Mouse (Mus musculus) B cell, adult (primary cell): Measurements from ENCODE around the gene Ergic3. TPM values are rescaled to one million over a fixed set of nuclear protein-coding genes. Genes with fewer than 3 reads are reported as not detected.

Experiments
- total RNA-seq: library from RNA; stranded (reverse); gene quantifications from 4 replicates; pipeline ENCODE4 v1.2.4, GENCODE M21; 2023; ENCODE audit not compliant: inconsistent age

Gene Ergic3
- 76.6 to 107 TPM (median 94.4 TPM) in 4 replicates for total RNA-seq

GRCm38 (mm10) chr2:156007888-156008532 lies at the start of gene Ergic3, which contains the start of gene 6430550D23Rik:
TSS of gene Ergic3 (plus strand) at chr2:156008045.
TSS of gene 6430550D23Rik (minus strand) at chr2:156007977.

GRCm38 (mm10) chr2:156052816-156053215 lies 45.0 kb downstream of the Ergic3 start, which contains the start of gene Fer1l4:
TSS of gene Fer1l4 (minus strand) at chr2:156052947.

DNA sequence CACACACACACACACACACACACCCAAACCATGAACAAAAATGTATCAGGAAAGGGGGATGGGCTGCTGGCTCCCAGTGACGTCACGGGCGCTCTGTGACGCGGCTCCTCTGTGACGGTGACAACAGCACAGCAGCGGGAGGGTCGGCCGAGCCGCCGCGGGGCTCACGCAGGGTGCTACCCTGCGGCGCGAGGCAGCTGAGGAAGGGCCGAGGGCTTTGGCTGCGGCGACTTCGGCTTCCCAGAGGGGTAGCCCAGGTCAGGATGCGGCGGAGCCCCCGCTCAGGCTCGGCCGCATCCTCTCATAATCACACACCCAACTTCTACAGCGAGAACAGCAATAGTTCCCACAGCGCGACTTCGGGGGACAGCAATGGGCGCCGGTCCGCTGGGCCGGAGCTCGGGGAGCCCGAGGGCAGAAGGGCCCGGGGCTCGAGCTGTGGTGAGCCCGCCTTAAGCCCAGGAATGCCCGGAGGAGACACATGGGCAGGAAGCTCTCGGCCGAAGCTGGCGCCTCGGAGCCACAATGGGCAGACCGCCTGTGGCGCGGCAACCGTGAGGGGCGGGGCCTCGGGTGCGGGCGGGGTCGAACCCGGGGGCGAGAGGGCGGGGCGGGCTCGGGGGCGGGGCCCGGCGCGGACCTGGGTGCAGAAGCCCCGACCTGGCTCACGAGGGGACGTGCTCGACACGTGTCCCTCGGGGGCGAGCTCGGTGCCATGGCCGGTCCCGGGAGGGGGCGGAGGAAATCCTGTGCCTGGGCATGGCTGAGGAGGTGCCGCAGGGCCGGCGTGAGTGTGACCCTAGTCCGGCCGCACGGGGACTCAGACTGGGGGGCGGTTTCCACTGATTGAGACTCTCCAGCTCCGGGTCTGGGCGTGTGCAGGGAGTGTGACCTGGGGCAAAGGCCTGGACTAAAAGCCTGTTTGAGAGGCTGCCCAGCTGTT lies 57.5 kb downstream of the Ergic3 start, which contains the start of gene Spag4:
Spag4 (plus strand) TSS at position 77 of the 943 bp plus-strand sequence.

Other genes starting within 250 kb of the Ergic3 start
- not detected in 4 replicates for gene Mmp24, start 232.7 kb upstream of the Ergic3 start, total RNA-seq
- gene BC029722, start 188.6 kb upstream of the Ergic3 start, total RNA-seq = 23.6 to 27.8 TPM (median 24.7 TPM) in 4 replicates
- gene Eif6, start 181.1 kb upstream of the Ergic3 start, total RNA-seq = 87.8 to 99.3 TPM (median 93.3 TPM) in 4 replicates
- gene Fam83c, start 173.2 kb upstream of the Ergic3 start, total RNA-seq = 0.15 to 0.33 TPM (median 0.26 TPM) in 3 of 4 replicates, not detected in the other
- 27.6 to 43.5 TPM (median 29.5 TPM) in 4 replicates for gene Uqcc1, start 77.7 kb upstream of the Ergic3 start, total RNA-seq
- gene Gm15557, start 67.3 kb upstream of the Ergic3 start, total RNA-seq = not detected in 4 replicates
- gene Gdf5, start 62.7 kb upstream of the Ergic3 start, total RNA-seq = not detected in 4 replicates
- gene Cep250, start 51.6 kb upstream of the Ergic3 start, total RNA-seq = 58.5 to 67.9 TPM (median 59.6 TPM) in 4 replicates
- gene 6430550D23Rik, start 68 bp upstream of the Ergic3 start, total RNA-seq = 1.2 to 4.4 TPM (median 2.7 TPM) in 4 replicates
- not detected in 4 replicates for gene Fer1l4, start 44.9 kb downstream of the Ergic3 start, total RNA-seq
- 4.1 to 6.1 TPM (median 5.5 TPM) in 4 replicates for gene Spag4, start 57.1 kb downstream of the Ergic3 start, total RNA-seq
- gene Cpne1, start 103.9 kb downstream of the Ergic3 start, total RNA-seq = 67.7 to 73.9 TPM (median 69.2 TPM) in 4 replicates
- gene Rbm12, start 103.9 kb downstream of the Ergic3 start, total RNA-seq = 32.6 to 46.3 TPM (median 39.9 TPM) in 4 replicates
- gene Gm28036, start 119.0 kb downstream of the Ergic3 start, total RNA-seq = 22.4 to 30.4 TPM (median 27.6 TPM) in 4 replicates
- gene Romo1, start 136.0 kb downstream of the Ergic3 start, total RNA-seq = 64.5 to 98.8 TPM (median 79.6 TPM) in 4 replicates
- gene Nfs1, start 136.1 kb downstream of the Ergic3 start, total RNA-seq = 27.9 to 40.3 TPM (median 31.3 TPM) in 4 replicates
- 1,825 to 2,022 TPM (median 1,985 TPM) in 4 replicates for gene Rbm39, start 172.2 kb downstream of the Ergic3 start, total RNA-seq
- 55.5 to 89.6 TPM (median 69.9 TPM) in 4 replicates for gene Phf20, start 188.4 kb downstream of the Ergic3 start, total RNA-seq